Mouse (Mus musculus) leukemia stem cell, adult 10-12 weeks (primary cell): ENCODE measurements around the gene Creld2. TPM values are rescaled to one million over a fixed set of nuclear protein-coding genes. Genes with fewer than 3 reads are reported as not detected.

Experiments
- polyA plus RNA-seq: library from polyadenylated mRNA; stranded (reverse); fragments of >175 nt; gene quantifications from 2 replicates; pipeline ENCODE4 v1.2.3, GENCODE M21; 2012; ENCODE audit warnings: low replicate concordance

Gene Creld2
- 30.3 and 61.6 TPM in 2 replicates for polyA plus RNA-seq

DNA sequence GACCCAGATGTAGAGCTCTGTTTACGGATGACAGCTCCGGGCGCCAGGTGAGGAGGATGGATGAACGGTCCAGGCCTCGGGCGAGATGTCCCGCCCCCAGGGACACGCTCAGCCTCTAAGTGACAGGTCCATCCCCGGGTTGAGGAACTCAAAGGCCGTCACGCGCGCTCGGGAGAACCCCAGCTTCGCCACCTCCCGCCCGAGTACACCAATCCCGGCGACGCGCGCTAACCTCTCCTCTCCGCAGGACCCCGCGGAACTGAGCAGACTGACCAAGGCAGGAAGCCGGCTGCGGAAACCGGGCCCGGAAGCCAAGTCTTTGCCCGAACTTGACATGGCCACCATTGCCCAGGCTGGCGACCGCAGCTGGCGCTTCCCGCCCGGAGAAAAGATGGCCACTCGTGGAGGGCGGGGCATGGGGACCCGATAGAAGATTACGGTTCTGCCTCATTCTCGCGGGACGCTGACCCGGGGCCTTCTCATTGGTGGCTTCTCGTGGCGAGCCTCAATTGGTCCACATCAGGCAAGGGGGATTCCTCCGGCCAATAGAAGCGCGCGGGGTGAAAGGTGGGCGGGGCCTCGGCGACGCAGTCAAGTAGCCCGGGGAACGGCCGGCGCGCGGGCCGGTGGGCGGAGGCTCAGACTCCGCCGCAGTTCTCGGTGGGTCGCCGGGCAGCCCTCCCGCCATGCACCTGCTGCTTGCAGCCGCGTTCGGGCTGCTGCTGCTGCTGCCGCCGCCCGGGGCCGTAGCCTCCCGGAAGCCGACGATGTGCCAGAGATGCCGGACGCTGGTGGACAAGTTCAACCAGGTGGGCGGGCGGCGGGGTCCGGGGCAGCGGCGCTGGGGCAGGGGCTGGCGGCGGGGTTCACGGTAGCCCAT, at the start of gene Creld2, which contains the start of gene Alg12:
Gene Creld2, plus strand, starts transcription at position 621 of the 880 bp plus-strand sequence.
Gene Alg12, minus strand, starts transcription at position 293 of the 880 bp plus-strand sequence.

GRCm38 (mm10) chr15:88861772-88862622, 42.6 kb downstream of the Creld2 start, which contains the start of gene Pim3:
Gene Pim3 (plus strand): TSS chr15:88862186.

Other genes starting within 250 kb of the Creld2 start
- gene Zdhhc25, start 219.3 kb upstream of the Creld2 start, polyA plus RNA-seq: not detected in 2 replicates
- 15.5 and 18.1 TPM in 2 replicates for gene Brd1, start 85.4 kb upstream of the Creld2 start, polyA plus RNA-seq
- gene Zbed4, start 68.0 kb upstream of the Creld2 start, polyA plus RNA-seq: 3.5 and 13.0 TPM in 2 replicates
- gene Alg12, start 328 bp upstream of the Creld2 start, polyA plus RNA-seq: 1.8 and 9.0 TPM in 2 replicates
- 27.3 and 27.5 TPM in 2 replicates for gene Pim3, start 42.5 kb downstream of the Creld2 start, polyA plus RNA-seq
- not detected in 2 replicates for gene Ttll8, start 134.8 kb downstream of the Creld2 start, polyA plus RNA-seq
- gene Mlc1, start 159.4 kb downstream of the Creld2 start, polyA plus RNA-seq: not detected in 2 replicates
- gene Mov10l1, start 163.3 kb downstream of the Creld2 start, polyA plus RNA-seq: not detected in 2 replicates
- gene Panx2, start 240.1 kb downstream of the Creld2 start, polyA plus RNA-seq: not detected in 2 replicates